Mouse (Mus musculus) kidney, adult 2 months (tissue): ENCODE data around the gene Gm43951.
A peak's percentile ranks its signal among the peaks of the same experiment; 100 is the strongest.

Source experiments
- CTCF ChIP-seq: fragments of 200-500 bp; conservative IDR thresholded peaks from 2 replicates; pipeline ENCODE4 v1.5.1; 2011; ENCODE audit warnings: low read depth, mild to moderate bottlenecking, control low read depth, low read length, moderate library complexity, mixed read lengths; ENCODE audit not compliant: insufficient read depth, insufficient read length
- POLR2A ChIP-seq: fragments of 200-500 bp; IDR thresholded peaks from one replicate; pipeline ENCODE4 v1.6.1; 2011; ENCODE audit warnings: low read depth, low read length, control low read depth

DNA sequence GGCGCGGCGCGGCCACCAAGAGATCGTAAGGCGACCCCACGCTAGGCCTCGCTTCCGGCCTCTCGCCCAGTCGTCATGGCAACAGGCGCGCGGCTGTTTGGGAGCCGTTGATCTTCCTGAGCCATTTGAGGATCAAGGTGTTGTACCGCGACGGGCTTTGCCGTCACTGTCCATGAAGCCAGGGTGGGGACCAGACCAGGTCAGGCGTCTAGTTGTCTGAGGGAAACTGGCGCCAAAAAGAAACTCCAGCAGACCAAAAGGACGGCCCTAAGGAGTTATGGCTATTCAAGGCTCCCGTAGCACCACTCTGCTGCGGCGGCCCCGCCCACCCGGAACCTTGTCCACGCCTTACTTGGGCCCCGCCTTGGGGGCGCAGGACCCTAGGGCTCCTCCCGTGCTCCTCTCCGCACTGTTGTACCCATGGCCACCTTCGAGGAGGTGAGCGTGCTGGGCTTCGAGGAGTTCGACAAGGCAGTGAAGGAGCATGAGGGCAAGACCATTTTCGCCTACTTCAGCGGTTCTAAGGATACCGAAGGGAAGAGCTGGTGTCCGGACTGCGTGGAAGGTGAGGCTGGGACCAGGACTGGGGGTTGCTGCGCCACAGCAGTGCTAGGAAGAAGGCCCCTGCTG, 679 bp upstream of the Gm43951 start, which contains the start of the genes 4933427D14Rik and Txndc17:
- TF ChIP-seq POLR2A (peak; percentile 74), CTCF (no peak)
